Mouse (Mus musculus) embryonic facial prominence, embryonic 12.5 days (tissue): ENCODE results near the gene Mboat2. TPM values are rescaled to one million over a fixed set of nuclear protein-coding genes. Genes with fewer than 3 reads are reported as not detected.

Source experiments
- ATAC-seq: fragments of 200-750 bp; cut with Nextera tagmentation; 2 replicates; pipeline ENCODE4 v1.8.0; 2017; ENCODE audit not compliant: insufficient number of reproducible peaks, insufficient read depth, low FRiP score, low TSS enrichment
- H3K27ac ChIP-seq: fragments of 300-500 bp; sonication (generic); 2 replicates; pipeline ENCODE4 v1.5.1; 2016; ENCODE audit warnings: mild to moderate bottlenecking
- H3K27me3 ChIP-seq: fragments of 300-500 bp; sonication (generic); 2 replicates; pipeline ENCODE4 v1.6.1; 2016; ENCODE audit warnings: mild to moderate bottlenecking, moderate library complexity
- H3K36me3 ChIP-seq: fragments of 300-500 bp; sonication (generic); 2 replicates; pipeline ENCODE4 v1.6.1; 2016; ENCODE audit warnings: mild to moderate bottlenecking
- H3K4me1 ChIP-seq: fragments of 300-500 bp; sonication (generic); 2 replicates; pipeline ENCODE4 v1.6.1; 2016
- H3K4me2 ChIP-seq: fragments of 300-500 bp; sonication (generic); replicated peaks from 2 replicates; pipeline ENCODE4 v1.6.1; 2016; ENCODE audit warnings: mild to moderate bottlenecking, moderate library complexity
- H3K4me3 ChIP-seq: fragments of 300-500 bp; sonication (generic); 2 replicates; pipeline ENCODE4 v1.5.1; 2016; ENCODE audit warnings: mild to moderate bottlenecking
- H3K9ac ChIP-seq: fragments of 300-500 bp; sonication (generic); 2 replicates; pipeline ENCODE4 v1.6.1; 2016; ENCODE audit warnings: mild to moderate bottlenecking, moderate library complexity
- H3K9me3 ChIP-seq: fragments of 300-500 bp; sonication (generic); 2 replicates; pipeline ENCODE4 v1.6.1; 2016; ENCODE audit warnings: mild to moderate bottlenecking, moderate library complexity
- WGBS: fragments of 180-500 bp; shearing (Covaris S2); methylation state at CpG from one replicate; pipeline ENCODE4 v1.1.7; 2016; 5-methylcytosine and 5-hydroxymethylcytosine counted together
- polyA plus RNA-seq: library from polyadenylated mRNA; unstranded; fragments of >200 nt; fragmentation: Nextera tagmentation; extraction: Ambion mirVana; gene quantifications from 2 replicates; pipeline ENCODE4 v1.2.1, GENCODE M21; 2016

The Mboat2 gene
- polyA plus RNA-seq, 1 experiment from 2014 or later: 53.3 TPM

GRCm38 (mm10) chr12:24883279-24883678, 52.6 kb downstream of the Mboat2 start:
- H3K4me2 ChIP-seq: no peak overlapping the region
- H3K4me3 ChIP-seq: no peak overlapping the region
- no peak overlapping the region for H3K9ac ChIP-seq
- peaks cover 26% of the 10 kb centered on the region for H3K36me3 ChIP-seq
- no peak for ATAC-seq
- peaks cover 7% of the 10 kb centered on the region; the same call in 1 of the 2 replicates for H3K4me1 ChIP-seq
- H3K27me3 ChIP-seq: no peaks in the 10 kb centered on the region
- no peaks in the 10 kb centered on the region for H3K9me3 ChIP-seq
- H3K27ac ChIP-seq: no peak overlapping the region
- WGBS: 87% methylated on average over 3 of the region's 3 CpGs

GRCm38 (mm10) chr12:24886800-24887199, 56.1 kb downstream of the Mboat2 start:
- Histone ChIP-seq H3K4me2 (no peak overlapping the region), H3K4me1 (no peaks in the 10 kb centered on the region), H3K9me3 (no peaks in the 10 kb centered on the region), H3K9ac (no peak overlapping the region), H3K4me3 (no peak overlapping the region), H3K36me3 (peaks cover 28% of the 10 kb centered on the region), H3K27ac (no peak overlapping the region), H3K27me3 (no peaks in the 10 kb centered on the region)
- no peak for ATAC-seq

DNA sequence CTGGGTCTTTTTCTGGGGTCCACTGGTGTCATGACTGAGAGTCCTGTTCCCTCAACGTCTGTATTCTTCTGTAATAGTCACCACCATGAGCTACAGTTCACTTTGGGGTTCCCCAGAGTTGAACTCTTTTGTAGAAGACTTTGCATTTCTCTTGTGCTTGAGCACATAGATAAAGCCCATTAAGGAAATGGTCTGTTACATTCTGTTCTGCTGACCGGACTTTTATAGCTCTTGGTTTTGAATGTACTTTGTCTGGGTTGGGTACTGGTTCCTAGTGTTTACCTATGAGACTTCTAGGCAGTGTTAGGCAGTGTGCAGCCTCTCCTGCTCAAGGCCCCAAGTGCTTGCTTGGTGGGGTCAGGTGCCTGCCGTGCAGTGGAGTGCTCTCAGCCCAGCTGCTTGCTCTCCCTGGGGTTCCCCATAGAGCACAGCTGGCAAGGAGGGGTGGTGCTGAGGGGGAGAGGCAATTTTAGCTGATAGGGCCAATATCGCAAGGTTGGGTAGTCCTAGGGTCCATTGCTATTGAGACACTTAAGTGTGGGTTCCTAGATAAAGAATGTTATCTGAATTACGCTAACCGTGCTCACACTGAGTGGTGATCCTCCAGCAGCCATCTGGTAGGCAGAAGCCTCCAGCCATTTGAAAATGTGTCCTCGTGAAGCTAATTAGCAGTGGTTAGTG, 58.8 kb downstream of the Mboat2 start:
- no peaks in the 10 kb centered on the region for H3K9me3 ChIP-seq
- no peaks in the 10 kb centered on the region for H3K27me3 ChIP-seq
- peaks cover 14% of the 10 kb centered on the region for H3K36me3 ChIP-seq
- WGBS: 82% methylated on average over 7 of the region's 7 CpGs
- H3K4me2 ChIP-seq: no peak overlapping the region
- no peak overlapping the region for H3K9ac ChIP-seq
- H3K27ac ChIP-seq: no peak overlapping the region
- peaks cover 9% of the 10 kb centered on the region for H3K4me1 ChIP-seq
- ATAC-seq: no peak
- H3K4me3 ChIP-seq: no peak overlapping the region

DNA sequence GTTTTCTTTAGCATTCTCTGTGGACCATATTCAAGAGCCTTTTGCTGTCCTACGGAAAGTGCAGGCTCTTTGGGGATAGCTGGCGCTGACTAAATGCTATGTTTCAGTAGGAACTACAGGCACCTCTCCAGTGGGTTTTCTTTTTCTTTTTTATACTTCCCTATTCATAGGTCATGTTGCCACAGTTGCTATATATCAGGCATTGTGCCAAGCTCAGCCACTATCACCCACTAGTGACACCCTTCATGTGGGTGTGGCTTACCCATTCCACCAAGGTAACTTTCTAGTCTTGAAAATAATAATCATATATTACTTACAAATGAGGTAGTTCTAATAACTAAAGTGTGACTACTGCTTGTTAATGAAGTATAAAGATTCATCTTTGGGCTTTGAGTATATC, 59.5 kb downstream of the Mboat2 start:
- 92% methylated on average over 2 of the region's 2 CpGs for WGBS

DNA sequence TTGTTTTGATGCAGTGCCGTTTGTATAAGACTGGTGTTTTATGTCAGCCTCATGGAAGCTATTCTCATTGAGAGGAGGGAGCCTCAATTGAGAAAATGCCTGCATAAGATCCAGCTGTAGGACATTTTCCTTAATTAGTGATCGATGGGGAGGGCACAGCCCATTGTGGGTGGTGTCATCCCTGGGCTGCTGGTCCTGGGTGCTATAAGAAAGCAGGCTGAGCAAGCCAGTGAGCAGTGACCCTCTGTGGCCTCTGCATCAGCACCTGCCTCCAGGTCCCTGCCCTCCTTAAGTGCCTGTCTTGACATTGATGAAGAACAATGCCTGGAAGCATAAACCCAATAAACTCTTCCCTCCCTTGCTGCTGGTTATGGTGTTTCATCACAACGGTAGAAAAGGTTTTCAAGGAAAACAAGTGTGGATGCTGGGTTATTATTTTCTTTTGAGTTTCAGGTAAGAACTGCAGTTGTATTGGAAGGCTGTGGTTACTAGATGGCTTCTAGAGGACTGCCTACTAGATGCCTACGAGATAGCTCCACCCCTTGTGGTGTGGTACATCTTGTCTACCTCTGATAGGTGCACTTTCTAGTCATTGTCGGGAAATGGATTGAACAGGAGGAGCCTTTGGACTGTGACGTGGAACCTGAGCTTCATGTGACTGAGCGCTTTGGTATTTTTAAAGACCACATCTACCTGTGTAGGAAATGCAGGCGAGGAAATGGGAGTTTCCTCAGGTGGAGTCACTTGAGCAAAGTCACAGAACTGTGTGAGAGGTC, 60.2 kb downstream of the Mboat2 start:
- H3K4me3 ChIP-seq: no peak overlapping the region

More for the DNA sequence above, 59.5 kb downstream of the Mboat2 start:
- ATAC-seq: no peak
- no peaks in the 10 kb centered on the region for H3K9me3 ChIP-seq
- H3K4me1 ChIP-seq: peaks cover 9% of the 10 kb centered on the region
- no peak overlapping the region for H3K4me2 ChIP-seq
- no peaks in the 10 kb centered on the region for H3K27me3 ChIP-seq
- H3K27ac ChIP-seq: no peak overlapping the region
- H3K4me3 ChIP-seq: no peak overlapping the region
- H3K36me3 ChIP-seq: peaks cover 11% of the 10 kb centered on the region
- H3K9ac ChIP-seq: no peak overlapping the region

GRCm38 (mm10) chr12:24892536-24892935, 61.9 kb downstream of the Mboat2 start:
- no peaks in the 10 kb centered on the region for H3K9me3 ChIP-seq
- no peak overlapping the region for H3K4me2 ChIP-seq
- no peak for ATAC-seq
- no peak overlapping the region for H3K4me3 ChIP-seq
- H3K9ac ChIP-seq: no peak overlapping the region
- peaks cover 9% of the 10 kb centered on the region for H3K4me1 ChIP-seq
- 89% methylated on average over 4 of the region's 4 CpGs for WGBS
- no peak overlapping the region for H3K27ac ChIP-seq
- peaks cover 23% of the 10 kb centered on the region for H3K36me3 ChIP-seq
- H3K27me3 ChIP-seq: no peaks in the 10 kb centered on the region

More for the DNA sequence above, 60.2 kb downstream of the Mboat2 start:
- ATAC-seq: no peak
- H3K9me3 ChIP-seq: no peaks in the 10 kb centered on the region
- H3K9ac ChIP-seq: no peak overlapping the region
- no peak overlapping the region for H3K27ac ChIP-seq
- peaks cover 9% of the 10 kb centered on the region for H3K4me1 ChIP-seq
- no peaks in the 10 kb centered on the region for H3K27me3 ChIP-seq
- 89% methylated on average over 8 of the region's 8 CpGs for WGBS
- no peak overlapping the region for H3K4me2 ChIP-seq
- peaks cover 16% of the 10 kb centered on the region; the same call in 1 of the 2 replicates for H3K36me3 ChIP-seq

DNA sequence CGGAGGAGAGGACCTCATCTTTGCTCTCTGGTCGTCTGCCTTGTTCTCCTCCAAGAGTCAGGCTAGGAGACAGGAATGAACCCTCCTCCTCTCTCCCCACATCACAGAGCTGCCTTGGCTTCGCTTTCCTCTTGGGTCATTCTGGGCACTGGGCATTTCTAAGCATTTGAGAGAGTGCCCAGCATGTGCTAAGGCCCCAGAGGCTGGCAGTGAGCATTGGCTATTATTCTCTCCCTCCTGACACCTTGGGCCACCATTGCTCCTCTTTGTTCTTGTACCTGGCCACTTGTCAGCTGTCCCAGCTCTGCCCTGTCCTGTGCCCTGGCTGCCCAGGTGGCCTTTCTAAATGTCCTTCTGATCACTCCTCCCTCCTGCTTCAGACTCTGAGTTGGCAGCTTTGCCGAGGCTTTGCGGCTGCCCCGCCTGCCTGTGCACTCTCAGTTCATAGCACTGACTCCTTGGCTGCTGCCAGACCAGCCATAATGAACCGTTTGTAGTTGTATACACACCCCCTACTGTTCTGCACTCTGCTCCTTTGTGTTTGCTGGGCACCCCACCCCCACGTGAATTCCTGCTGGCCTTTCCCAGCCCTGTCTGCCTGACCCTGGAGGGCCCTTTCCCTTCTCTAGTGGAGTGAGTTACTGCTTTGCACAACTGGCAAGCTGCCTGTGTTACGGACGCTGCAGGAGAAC, 63.2 kb downstream of the Mboat2 start:
- Histone ChIP-seq H3K27me3 (no peaks in the 10 kb centered on the region), H3K9ac (0 out of 2 replicates have a peak overlapping the region, but pooled peaks have one; percentile 7), H3K4me3 (no peak overlapping the region), H3K4me2 (no peak overlapping the region), H3K4me1 (peaks cover 9% of the 10 kb centered on the region), H3K27ac (0 out of 2 replicates have a peak overlapping the region, but pooled peaks have one; percentile 23), H3K9me3 (no peaks in the 10 kb centered on the region), H3K36me3 (peaks cover 22% of the 10 kb centered on the region)
- WGBS: 37% methylated on average over 10 of the region's 10 CpGs
- ATAC-seq: peak; percentile 73

DNA sequence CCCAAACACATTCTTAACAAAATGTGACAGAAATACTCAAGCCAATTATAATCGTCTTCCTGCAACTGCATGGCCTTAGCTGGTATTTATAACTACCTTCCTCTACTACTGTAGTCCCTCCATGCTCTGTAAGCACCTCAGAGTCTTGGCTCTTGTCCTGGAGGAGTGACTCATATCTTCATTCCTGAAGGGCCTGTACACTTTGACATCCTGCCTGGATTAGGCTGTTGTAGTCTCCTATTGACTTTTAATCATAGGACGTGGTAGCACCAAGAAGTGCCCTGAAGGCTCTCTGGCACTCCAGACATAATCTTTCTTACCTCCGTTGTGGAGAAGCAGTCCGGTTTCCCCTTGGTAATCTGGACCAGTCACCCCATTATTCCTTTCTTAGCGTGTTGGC, 64.7 kb downstream of the Mboat2 start:
- H3K9me3 ChIP-seq: no peaks in the 10 kb centered on the region
- no peak for ATAC-seq
- H3K27ac ChIP-seq: no peak overlapping the region
- WGBS: 86% methylated on average over 5 of the region's 5 CpGs
- no peaks in the 10 kb centered on the region for H3K27me3 ChIP-seq
- H3K4me1 ChIP-seq: peaks cover 13% of the 10 kb centered on the region
- H3K36me3 ChIP-seq: peaks cover 25% of the 10 kb centered on the region
- H3K9ac ChIP-seq: no peak overlapping the region
- no peak overlapping the region for H3K4me2 ChIP-seq
- H3K4me3 ChIP-seq: no peak overlapping the region

DNA sequence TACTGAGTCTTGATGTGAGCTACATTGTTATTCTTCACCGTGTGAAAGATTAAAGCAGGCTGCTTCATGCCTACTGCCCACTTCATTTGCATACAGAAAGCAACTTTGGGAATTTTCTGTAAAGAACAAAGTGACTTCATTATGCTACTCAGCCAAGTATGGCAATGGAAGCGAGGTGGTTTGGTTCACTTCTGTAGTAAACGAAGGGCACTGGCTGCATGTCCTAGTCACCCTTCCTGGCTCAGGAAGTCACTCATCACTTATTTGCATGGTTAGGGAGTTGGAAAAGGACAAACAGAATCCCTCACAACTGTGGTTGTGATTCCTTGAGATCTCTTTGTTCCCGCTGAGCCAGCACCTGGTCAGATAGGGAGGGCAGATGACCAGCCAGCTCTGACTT, 66.7 kb downstream of the Mboat2 start:
- no peak overlapping the region for H3K4me2 ChIP-seq
- H3K27me3 ChIP-seq: no peaks in the 10 kb centered on the region
- no peak overlapping the region for H3K4me3 ChIP-seq
- H3K9me3 ChIP-seq: no peaks in the 10 kb centered on the region
- peaks cover 28% of the 10 kb centered on the region for H3K36me3 ChIP-seq
- 87% methylated on average over 4 of the region's 4 CpGs for WGBS
- no peak overlapping the region for H3K9ac ChIP-seq
- no peak overlapping the region for H3K27ac ChIP-seq
- peaks cover 13% of the 10 kb centered on the region for H3K4me1 ChIP-seq
- no peak for ATAC-seq

GRCm38 (mm10) chr12:24898226-24898625, 67.5 kb downstream of the Mboat2 start:
- WGBS: 90% methylated on average over 9 of the region's 9 CpGs
- Histone ChIP-seq H3K36me3 (peaks cover 35% of the 10 kb centered on the region), H3K27me3 (no peaks in the 10 kb centered on the region), H3K4me1 (peaks cover 13% of the 10 kb centered on the region), H3K9me3 (no peaks in the 10 kb centered on the region), H3K4me3 (no peak overlapping the region), H3K9ac (no peak overlapping the region), H3K4me2 (no peak overlapping the region), H3K27ac (no peak overlapping the region)
- no peak for ATAC-seq

DNA sequence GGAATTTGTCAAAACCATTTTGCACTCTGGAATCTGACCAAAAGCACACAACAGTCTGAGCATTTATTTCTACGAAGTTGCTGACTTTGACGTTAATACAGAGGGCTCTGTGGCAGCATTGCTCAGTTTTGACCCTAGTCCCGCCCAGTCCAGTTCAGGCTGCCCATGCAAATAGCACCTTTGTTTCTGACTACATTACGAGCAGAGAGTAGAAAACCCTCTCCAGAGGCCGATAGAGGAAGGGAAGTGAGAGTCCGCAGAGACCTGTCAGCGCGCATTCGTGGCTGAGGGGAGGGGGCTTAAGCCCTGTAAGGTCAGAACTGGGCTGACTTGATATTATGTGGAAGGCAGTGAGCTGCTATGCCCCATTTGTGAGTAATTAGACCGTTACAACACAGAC, 69.0 kb downstream of the Mboat2 start:
- H3K9ac ChIP-seq: no peak overlapping the region

More for the DNA sequence above, 69.0 kb downstream of the Mboat2 start:
- ATAC-seq: no peak
- no peak overlapping the region for H3K4me2 ChIP-seq
- H3K36me3 ChIP-seq: peaks cover 41% of the 10 kb centered on the region
- H3K4me3 ChIP-seq: no peak overlapping the region
- H3K27ac ChIP-seq: no peak overlapping the region
- 0 out of 2 replicates have a peak, but pooled peaks cover 4% of the 10 kb centered on the region for H3K4me1 ChIP-seq
- H3K9me3 ChIP-seq: no peaks in the 10 kb centered on the region
- 55% methylated on average over 10 of the region's 10 CpGs for WGBS
- no peaks in the 10 kb centered on the region for H3K27me3 ChIP-seq
